Mouse (Mus musculus) small intestine, adult 2 months (tissue): ENCODE measurements at regions not wholly inside any gene's neighbourhood (a gene's known extent, or its start where the extent isn't known, plus 50 kb on each side); places are given as distances from the start of the nearest gene placed in this dataset.

Source experiments
- CTCF ChIP-seq: fragments of 200-500 bp; IDR thresholded peaks from 2 replicates; pipeline ENCODE4 v1.5.1; 2012; ENCODE audit warnings: low read depth, mild to moderate bottlenecking, control low read depth, inconsistent platforms, low read length, moderate library complexity, mixed read lengths; ENCODE audit not compliant: insufficient replicate concordance, insufficient read length; ENCODE audit errors: extremely low read depth
- POLR2A ChIP-seq: fragments of 200-500 bp; IDR thresholded peaks from 2 replicates; pipeline ENCODE4 v1.6.1; 2012; ENCODE audit warnings: low read depth, mild to moderate bottlenecking, control low read depth, inconsistent platforms, low read length, moderate library complexity

DNA sequence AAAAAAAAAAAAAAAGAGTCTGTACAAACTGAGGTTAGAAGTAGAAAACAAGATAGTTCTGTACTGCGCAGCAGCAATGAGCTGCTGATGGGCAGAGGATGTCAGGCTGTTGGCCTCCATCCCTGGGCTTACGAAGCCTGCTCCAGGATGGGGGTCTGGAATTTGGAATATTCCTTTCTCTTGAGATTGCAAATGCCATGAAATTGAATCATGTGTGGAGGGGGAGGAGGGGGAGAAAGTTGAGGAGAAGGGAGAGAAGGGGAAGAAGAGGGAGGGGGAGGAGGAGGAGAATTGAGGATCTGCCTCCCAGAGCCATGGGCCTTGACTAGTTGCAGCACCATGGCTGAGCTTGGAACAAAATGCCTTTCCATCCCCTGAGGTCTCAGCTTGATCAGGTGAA, 87.6 kb upstream of the 2610301B20Rik start:
- no peak for TF ChIP-seq CTCF
- TF ChIP-seq POLR2A, result no peak
